Mouse (Mus musculus): ENCODE results near the gene Lhpp. TPM values are rescaled to one million over a fixed set of nuclear protein-coding genes. Genes with fewer than 3 reads are reported as not detected.
A peak's percentile ranks its signal among the peaks of the same experiment; 100 is the strongest.

The Lhpp gene
- polyA plus RNA-seq, 1 experiment from 2014 or later, result 9.0 TPM

DNA sequence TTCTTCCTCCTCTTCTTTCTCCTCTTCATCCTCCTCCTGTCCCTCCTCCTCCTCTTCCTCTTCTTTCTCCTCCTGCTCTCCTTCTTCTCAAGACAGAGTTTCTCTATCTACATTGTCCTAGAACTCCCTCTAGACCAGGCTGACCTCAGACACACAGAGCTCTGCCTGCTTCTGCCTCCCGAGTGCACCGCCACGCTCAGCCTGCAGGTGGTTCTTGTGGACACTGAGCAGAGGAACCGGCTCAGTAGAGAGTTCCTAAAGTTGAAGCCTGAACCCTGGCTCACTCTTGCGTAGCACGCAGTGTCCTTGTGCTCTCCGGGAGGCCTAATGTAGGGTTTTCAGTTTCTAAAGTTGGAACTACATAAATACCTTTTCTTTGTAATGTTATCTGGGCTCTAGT lies 94.7 kb downstream of the Lhpp start:
- 81% methylated on average over 7 of the region's 7 CpGs for WGBS (ENCODE audit: insufficient replicate concordance)
- Histone ChIP-seq H3K4me3 (ENCODE audit: low read depth, low read length) (no peak overlapping the region), H3K27me3 (ENCODE audit: insufficient read depth, low read length) (no peaks in the 10 kb centered on the region), H3K4me1 (ENCODE audit: insufficient read depth) (peaks cover 2% of the 10 kb centered on the region; the same call in 1 of the 2 replicates), H3K9me3 (ENCODE audit: low read length) (no peaks in the 10 kb centered on the region), H3K27ac (ENCODE audit: low read depth) (no peak overlapping the region), H3K9ac (replicated peaks) (no peak overlapping the region), H3K4me2 (ENCODE audit: low read depth, low read length) (no peak overlapping the region), H3K36me3 (replicated peaks; ENCODE audit: insufficient read depth, low read length) (no peaks in the 10 kb centered on the region)
- peak; percentile 61 for DNase-seq
- ATAC-seq, result peak; percentile 26; the same call in 1 of the 2 replicates
- TF ChIP-seq CTCF (IDR thresholded peaks at IDR 0.05; ENCODE audit: low read depth), result peak; percentile 70
- TF ChIP-seq EP300 (IDR thresholded peaks at IDR 0.05; ENCODE audit: low read depth), result no peak

DNA sequence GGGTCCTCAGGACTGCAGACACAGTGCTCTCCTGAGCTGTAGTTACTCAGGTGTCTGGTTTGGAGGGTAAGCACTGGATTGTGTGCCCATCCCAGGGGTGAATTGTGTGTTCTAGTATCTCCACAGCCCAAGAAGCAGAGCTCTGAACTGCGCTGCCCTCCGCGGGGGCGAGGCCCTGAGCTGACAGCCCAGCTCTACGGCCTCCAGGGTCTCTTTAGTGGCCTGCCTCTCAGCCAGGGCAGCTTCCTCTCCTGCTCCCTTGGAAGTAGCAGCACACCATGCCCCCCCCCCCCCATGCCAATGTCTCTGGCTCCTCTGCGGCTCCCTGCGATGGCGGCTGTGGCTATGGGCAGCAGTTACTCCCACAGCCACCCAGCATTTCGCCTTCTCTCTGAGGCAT lies 101.1 kb downstream of the Lhpp start:
- no peak for ATAC-seq
- 70% methylated on average over 9 of the region's 9 CpGs for WGBS (ENCODE audit: insufficient replicate concordance)
- no peak overlapping the region for H3K4me2 ChIP-seq (ENCODE audit: low read depth, low read length)
- H3K9me3 ChIP-seq (ENCODE audit: low read length), result no peaks in the 10 kb centered on the region
- no peak for DNase-seq
- TF ChIP-seq EP300 (IDR thresholded peaks at IDR 0.05; ENCODE audit: low read depth) (no peak), CTCF (IDR thresholded peaks at IDR 0.05; ENCODE audit: low read depth) (no peak)
- peaks cover 48% of the 10 kb centered on the region for H3K36me3 ChIP-seq (replicated peaks; ENCODE audit: insufficient read depth, low read length)
- no peak overlapping the region for H3K4me3 ChIP-seq (ENCODE audit: low read depth, low read length)
- peaks cover 30% of the 10 kb centered on the region for H3K4me1 ChIP-seq (ENCODE audit: insufficient read depth)
- 0 out of 2 replicates have a peak overlapping the region, but pooled peaks have one; percentile 39 for H3K27ac ChIP-seq (ENCODE audit: low read depth)
- no peaks in the 10 kb centered on the region for H3K27me3 ChIP-seq (ENCODE audit: insufficient read depth, low read length)
- H3K9ac ChIP-seq (replicated peaks), result no peak overlapping the region

- Histone ChIP-seq H3K4me2 (ENCODE audit: low read depth, low read length) (no peak overlapping the region), H3K4me3 (ENCODE audit: low read depth, low read length) (no peak overlapping the region), H3K9me3 (ENCODE audit: low read length) (no peaks in the 10 kb centered on the region), H3K4me1 (ENCODE audit: insufficient read depth) (peaks cover 31% of the 10 kb centered on the region), H3K36me3 (replicated peaks; ENCODE audit: insufficient read depth, low read length) (peaks cover 48% of the 10 kb centered on the region), H3K27me3 (ENCODE audit: insufficient read depth, low read length) (no peaks in the 10 kb centered on the region), H3K9ac (replicated peaks) (no peak overlapping the region), H3K27ac (ENCODE audit: low read depth) (0 out of 2 replicates have a peak overlapping the region, but pooled peaks have one; percentile 39)
- DNase-seq (no peak), ATAC-seq (no peak)
- 50% methylated on average over 16 of the region's 16 CpGs for WGBS (ENCODE audit: insufficient replicate concordance)
- TF ChIP-seq CTCF (IDR thresholded peaks at IDR 0.05; ENCODE audit: low read depth) (no peak), EP300 (IDR thresholded peaks at IDR 0.05; ENCODE audit: low read depth) (no peak)
These were observed 101.7 kb downstream of the Lhpp start for GRCm38 (mm10) chr7:132712044-132712708.

GRCm38 (mm10) chr7:132712956-132713355 lies 102.5 kb downstream of the Lhpp start:
- no peak for DNase-seq

DNA sequence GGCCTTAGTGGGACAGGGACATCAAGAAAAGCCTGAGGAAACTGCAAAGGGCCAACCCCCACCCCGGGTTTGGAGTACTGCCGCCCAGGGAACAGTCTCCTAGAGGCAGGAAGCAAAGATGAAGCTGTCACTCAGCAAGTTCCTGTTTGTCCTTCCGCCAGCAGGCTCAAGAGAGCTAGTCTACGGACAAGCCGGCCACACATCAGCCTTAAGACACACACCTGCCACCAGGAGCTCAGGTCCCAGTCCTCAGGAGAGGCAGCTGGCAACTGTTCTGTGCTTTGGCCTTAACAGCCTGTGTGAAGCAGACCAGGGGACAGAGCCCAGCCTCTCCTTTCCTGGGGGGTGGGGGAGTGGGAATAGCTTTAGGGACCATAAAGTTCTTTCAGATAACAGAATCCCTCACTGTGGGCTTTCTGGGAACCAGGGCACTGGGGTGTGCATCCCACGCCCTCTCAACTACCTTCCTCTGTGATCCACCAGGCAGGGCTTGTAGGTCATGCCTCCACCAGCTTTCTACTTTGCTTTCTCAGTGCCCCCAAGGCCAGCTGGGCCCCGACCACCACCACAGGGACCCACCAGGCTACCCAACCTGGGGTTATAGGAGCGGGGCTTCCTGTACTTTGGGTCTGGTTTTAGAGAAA lies 103.2 kb downstream of the Lhpp start:
- no peak overlapping the region for H3K4me3 ChIP-seq (ENCODE audit: low read depth, low read length)
- peak overlapping the region; percentile 89 for H3K27ac ChIP-seq (ENCODE audit: low read depth)
- H3K27me3 ChIP-seq (ENCODE audit: insufficient read depth, low read length), result no peaks in the 10 kb centered on the region
- H3K4me2 ChIP-seq (ENCODE audit: low read depth, low read length), result peak overlapping the region; percentile 18; the same call in 1 of the 2 replicates
- peaks cover 50% of the 10 kb centered on the region for H3K36me3 ChIP-seq (replicated peaks; ENCODE audit: insufficient read depth, low read length)
- no peaks in the 10 kb centered on the region for H3K9me3 ChIP-seq (ENCODE audit: low read length)
- ATAC-seq (peak; percentile 16; the same call in 1 of the 2 replicates), DNase-seq (peak; percentile 55)
- H3K9ac ChIP-seq (replicated peaks), result no peak overlapping the region; the same call in 1 of the 2 replicates
- peaks cover 43% of the 10 kb centered on the region for H3K4me1 ChIP-seq (ENCODE audit: insufficient read depth)
- WGBS (ENCODE audit: insufficient replicate concordance), result 39% methylated on average over 8 of the region's 8 CpGs
- peak; percentile 5; the same call in 1 of the 2 replicates for TF ChIP-seq CTCF (IDR thresholded peaks at IDR 0.05; ENCODE audit: low read depth)
- TF ChIP-seq EP300 (IDR thresholded peaks at IDR 0.05; ENCODE audit: low read depth), result no peak

More at GRCm38 (mm10) chr7:132712956-132713355, 102.5 kb downstream of the Lhpp start:
- no peak overlapping the region for H3K4me3 ChIP-seq (ENCODE audit: low read depth, low read length)
- TF ChIP-seq EP300 (IDR thresholded peaks at IDR 0.05; ENCODE audit: low read depth), result no peak
- no peak for TF ChIP-seq CTCF (IDR thresholded peaks at IDR 0.05; ENCODE audit: low read depth)
- peak overlapping the region; percentile 89 for H3K27ac ChIP-seq (ENCODE audit: low read depth)
- no peaks in the 10 kb centered on the region for H3K9me3 ChIP-seq (ENCODE audit: low read length)
- H3K4me2 ChIP-seq (ENCODE audit: low read depth, low read length), result no peak overlapping the region
- H3K36me3 ChIP-seq (replicated peaks; ENCODE audit: insufficient read depth, low read length), result peaks cover 48% of the 10 kb centered on the region
- no peaks in the 10 kb centered on the region for H3K27me3 ChIP-seq (ENCODE audit: insufficient read depth, low read length)
- no peak overlapping the region for H3K9ac ChIP-seq (replicated peaks)
- H3K4me1 ChIP-seq (ENCODE audit: insufficient read depth), result peaks cover 39% of the 10 kb centered on the region
- 65% methylated on average over 7 of the region's 7 CpGs for WGBS (ENCODE audit: insufficient replicate concordance)
- no peak for ATAC-seq

DNA sequence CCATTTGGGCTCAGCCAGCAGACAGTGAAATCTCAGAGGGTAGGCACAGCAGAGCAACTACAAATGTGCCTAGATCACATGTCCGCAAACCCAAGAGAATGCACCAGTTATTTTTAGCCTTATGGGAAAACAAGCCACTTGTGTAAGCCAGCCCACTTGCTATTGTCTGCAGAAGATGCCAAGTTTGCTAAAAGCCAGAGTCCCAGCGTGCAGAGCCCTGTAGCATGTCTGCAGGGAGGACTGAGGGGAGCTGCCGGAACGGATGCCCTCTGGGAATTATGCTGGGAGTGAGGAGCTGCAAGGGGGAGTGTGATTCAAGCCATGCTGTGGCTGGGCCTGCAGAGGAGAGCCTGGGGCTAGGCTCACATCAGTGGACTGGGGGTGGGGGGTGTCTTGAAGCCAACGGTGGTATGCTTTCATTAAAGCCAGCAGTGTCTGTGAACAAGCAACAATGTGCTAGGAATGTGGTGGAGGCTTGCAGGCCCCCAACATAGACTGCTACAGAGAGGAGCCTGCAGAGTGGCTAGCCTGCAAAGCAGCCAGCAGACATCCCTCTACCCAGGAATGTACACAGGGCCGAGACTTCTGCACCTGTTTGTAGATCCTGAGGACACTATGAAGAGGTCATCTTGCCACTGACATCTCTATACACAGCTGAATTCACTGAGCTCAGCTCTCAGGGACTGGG lies 103.9 kb downstream of the Lhpp start:
- Histone ChIP-seq H3K9me3 (ENCODE audit: low read length) (no peaks in the 10 kb centered on the region), H3K36me3 (replicated peaks; ENCODE audit: insufficient read depth, low read length) (peaks cover 56% of the 10 kb centered on the region), H3K27ac (ENCODE audit: low read depth) (peak overlapping the region; percentile 89), H3K4me2 (ENCODE audit: low read depth, low read length) (0 out of 2 replicates have a peak overlapping the region, but pooled peaks have one; percentile 18), H3K4me1 (ENCODE audit: insufficient read depth) (peaks cover 48% of the 10 kb centered on the region), H3K4me3 (ENCODE audit: low read depth, low read length) (no peak overlapping the region), H3K9ac (replicated peaks) (no peak overlapping the region; the same call in 1 of the 2 replicates), H3K27me3 (ENCODE audit: insufficient read depth, low read length) (no peaks in the 10 kb centered on the region)
- no peak for TF ChIP-seq CTCF (IDR thresholded peaks at IDR 0.05; ENCODE audit: low read depth)
- no peak; the same call in 1 of the 2 replicates for TF ChIP-seq EP300 (IDR thresholded peaks at IDR 0.05; ENCODE audit: low read depth)
- DNase-seq, result no peak
- 56% methylated on average over 6 of the region's 6 CpGs for WGBS (ENCODE audit: insufficient replicate concordance)
- peak; percentile 37 for ATAC-seq

Measured in liver, postnatal 0 days (tissue).